Mouse (Mus musculus) activated CD4-positive, CD25-positive, alpha-beta regulatory T cell, adult 4 months (primary cell): ENCODE results near the gene Dpp9. TPM values are rescaled to one million over a fixed set of nuclear protein-coding genes. Genes with fewer than 3 reads are reported as not detected.

ENCODE experiments used
- ATAC-seq: one replicate; pipeline ENCODE4 v1.8.0; 2017
- polyA plus RNA-seq, 2 experiments: library from polyadenylated mRNA; unstranded; fragments of 100-300 nt; shearing (Covaris generic); gene quantifications; one replicate each; pipeline ENCODE4 v1.2.1; 2017

Gene Dpp9
- polyA plus RNA-seq, 2 experiments from 2014 or later = 11.5 to 16.9 TPM

DNA sequence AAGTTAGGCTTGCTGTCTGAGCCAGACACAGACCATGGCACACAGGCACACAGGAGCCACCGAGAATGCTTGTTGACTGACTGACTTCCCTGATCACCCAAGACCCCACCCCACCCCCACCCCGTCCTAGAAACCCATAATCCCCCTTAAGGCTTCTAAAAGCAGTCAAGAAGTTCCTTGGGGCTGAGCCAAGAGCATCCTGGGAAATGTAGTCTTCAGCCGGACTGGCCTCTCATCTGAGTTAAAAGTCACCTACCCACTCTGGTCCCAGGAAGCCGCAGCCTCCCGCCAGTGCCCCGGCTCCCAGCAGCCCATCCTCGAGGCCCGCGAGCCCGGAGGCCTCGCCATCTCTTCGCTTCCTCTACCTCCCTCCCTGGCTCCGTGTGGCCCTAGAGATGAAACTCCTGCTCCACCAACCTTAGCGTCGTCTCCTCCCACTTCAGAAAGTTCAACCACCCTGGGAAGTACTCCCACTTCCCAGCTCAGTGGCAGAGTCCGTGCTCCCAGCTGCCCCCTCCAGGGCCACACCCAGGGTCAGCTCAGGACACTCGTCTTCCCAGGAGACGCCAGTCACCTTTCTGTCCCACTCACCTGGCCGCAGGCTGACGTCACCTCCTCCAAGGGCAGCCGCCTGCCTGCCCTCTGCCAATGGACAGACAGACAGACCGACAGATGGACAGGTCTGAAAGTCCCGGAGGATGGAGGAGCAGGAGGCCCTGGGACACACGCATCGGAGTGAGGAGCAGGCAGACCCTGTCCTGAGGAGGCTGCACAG is 80.7 kb downstream of the Dpp9 start:
- no peak for ATAC-seq

Other genes starting within 250 kb of the Dpp9 start
- not detected for gene Shd, start 248.4 kb downstream of the Dpp9 start, polyA plus RNA-seq
- gene Fsd1, start 232.4 kb downstream of the Dpp9 start, polyA plus RNA-seq = not detected
- gene Stap2, start 213.3 kb downstream of the Dpp9 start, polyA plus RNA-seq = under 1 TPM in 1 of 2 experiments, not detected in 1; 0.54 TPM
- gene Mpnd, start 213.2 kb downstream of the Dpp9 start, polyA plus RNA-seq = 10 to 100 TPM; 22.9 to 23.8 TPM
- 100 to 1,000 TPM in 1 of 2 experiments, 10 to 100 TPM in 1; 84.9 to 114 TPM for gene Sh3gl1, start 182.3 kb downstream of the Dpp9 start, polyA plus RNA-seq
- 1 to 10 TPM; 1.0 to 1.6 TPM for gene Chaf1a, start 178.5 kb downstream of the Dpp9 start, polyA plus RNA-seq
- gene Ubxn6, start 143.9 kb downstream of the Dpp9 start, polyA plus RNA-seq = 10 to 100 TPM; 33.8 to 42.1 TPM
- gene Hdgfl2, start 139.3 kb downstream of the Dpp9 start, polyA plus RNA-seq = 10 to 100 TPM; 35.7 to 44.6 TPM
- under 1 TPM in 1 of 2 experiments, not detected in 1; 0.15 TPM for gene Plin4, start 109.1 kb downstream of the Dpp9 start, polyA plus RNA-seq
- not detected for gene Plin5, start 101.3 kb downstream of the Dpp9 start, polyA plus RNA-seq
- gene Lrg1, start 96.9 kb downstream of the Dpp9 start, polyA plus RNA-seq = under 1 TPM in 1 of 2 experiments, not detected in 1; 0.34 TPM
- gene Sema6b, start 78.6 kb downstream of the Dpp9 start, polyA plus RNA-seq = not detected
- 10 to 100 TPM; 34.9 to 38.7 TPM for gene Tnfaip8l1, start 56.4 kb downstream of the Dpp9 start, polyA plus RNA-seq
- gene Mydgf, start 35.0 kb downstream of the Dpp9 start, polyA plus RNA-seq = 10 to 100 TPM; 57.3 to 59.9 TPM
- 1 to 10 TPM; 4.5 to 5.8 TPM for gene Fem1a, start 37.9 kb upstream of the Dpp9 start, polyA plus RNA-seq
- gene Ticam1, start 57.9 kb upstream of the Dpp9 start, polyA plus RNA-seq = 10 to 100 TPM in 1 of 2 experiments, 1 to 10 TPM in 1; 6.4 to 11.3 TPM
- 10 to 100 TPM; 22.5 to 40.9 TPM for gene Plin3, start 74.0 kb upstream of the Dpp9 start, polyA plus RNA-seq
- not detected for gene Arrdc5, start 81.4 kb upstream of the Dpp9 start, polyA plus RNA-seq
- 10 to 100 TPM; 19.4 to 33.7 TPM for gene Uhrf1, start 84.4 kb upstream of the Dpp9 start, polyA plus RNA-seq
- 1 to 10 TPM; 6.4 to 6.8 TPM for gene Kdm4b, start 107.2 kb upstream of the Dpp9 start, polyA plus RNA-seq